Mouse (Mus musculus) MEL (cell line): Measurements from ENCODE around the gene Cct3. TPM values are rescaled to one million over a fixed set of nuclear protein-coding genes. Genes with fewer than 3 reads are reported as not detected.

Source experiments
- DNase-seq: peaks from one replicate; pipeline ENCODE4 v3.0.0; 2011; ENCODE audit warnings: low read depth, low spot score
- H3K27ac ChIP-seq: 2 replicates; pipeline ENCODE4 v1.5.1; 2012; ENCODE audit warnings: low read depth, mild to moderate bottlenecking, control low read depth, low read length, moderate library complexity; ENCODE audit not compliant: control insufficient read depth
- H3K27me3 ChIP-seq, 2 experiments: fragments of 150-350 bp in 1 of 2; sonication (generic) in 1 of 2; 2 replicates each; pipeline ENCODE4 v1.6.1; 2012; ENCODE audit warnings: low read length in 2 of 2, mild to moderate bottlenecking in 2 of 2, improper control_type of control experiment in 1 of 2, moderate library complexity in 1 of 2; ENCODE audit not compliant: insufficient read depth in 2 of 2, control insufficient read depth in 1 of 2
- H3K36me3 ChIP-seq, 2 experiments: 2 replicates each; pipeline ENCODE4 v1.6.1; 2012 to 2014; ENCODE audit warnings: low read length in 2 of 2, improper control_type of control experiment in 1 of 2, inconsistent platforms in 1 of 2, mild to moderate bottlenecking in 1 of 2; ENCODE audit not compliant: insufficient read depth in 2 of 2, control insufficient read depth in 1 of 2
- H3K4me1 ChIP-seq, 2 experiments: fragments of 150-350 bp in 1 of 2; sonication (generic) in 1 of 2; 2 replicates each; pipeline ENCODE4 v1.6.1; 2012; ENCODE audit warnings: low read length in 2 of 2, improper control_type of control experiment in 1 of 2, mild to moderate bottlenecking in 1 of 2; ENCODE audit not compliant: insufficient read depth in 2 of 2, control insufficient read depth in 1 of 2
- H3K4me3 ChIP-seq, 2 experiments: fragments of 150-350 bp in 1 of 2; sonication (generic) in 1 of 2; 2 replicates each; pipeline ENCODE4 v1.5.1; 2012; ENCODE audit warnings: low read depth in 2 of 2, low read length in 2 of 2, mild to moderate bottlenecking in 2 of 2, moderate library complexity in 2 of 2, control low read depth in 1 of 2, improper control_type of control experiment in 1 of 2; ENCODE audit not compliant: control insufficient read depth in 1 of 2, insufficient read depth in 1 of 2
- H3K79me2 ChIP-seq: 2 replicates; pipeline ENCODE4 v1.6.1; 2012; ENCODE audit warnings: mild to moderate bottlenecking, low read length, moderate library complexity; ENCODE audit not compliant: control insufficient read depth, poor library complexity, insufficient read depth
- H3K9ac ChIP-seq: 2 replicates; pipeline ENCODE4 v1.6.1; 2012; ENCODE audit warnings: low read depth, mild to moderate bottlenecking, control low read depth, low read length, moderate library complexity; ENCODE audit not compliant: control insufficient read depth, poor library complexity, severe bottlenecking
- H3K9me3 ChIP-seq: fragments of 150-350 bp; sonication (generic); replicated peaks from 2 replicates; pipeline ENCODE4 v1.6.1; 2012; ENCODE audit warnings: mild to moderate bottlenecking, low read length, improper control_type of control experiment, moderate library complexity; ENCODE audit not compliant: insufficient read depth
- BHLHE40 ChIP-seq: IDR thresholded peaks from 2 replicates; pipeline ENCODE4 v1.6.1; 2012; ENCODE audit warnings: low read depth, mild to moderate bottlenecking, inconsistent platforms, low read length, improper control_type of control experiment, borderline replicate concordance
- CHD1 ChIP-seq: IDR thresholded peaks from 2 replicates; pipeline ENCODE4 v1.6.1; 2012; ENCODE audit warnings: low read depth, mild to moderate bottlenecking, inconsistent platforms, low read length, improper control_type of control experiment
- CTCF ChIP-seq, 3 experiments: IDR thresholded peaks in 2 of 3; conservative IDR thresholded peaks in 1 of 3; 2 replicates each; pipeline ENCODE4 v1.5.1; 2011 to 2012; ENCODE audit warnings: low read length in 3 of 3, low read depth in 2 of 3, mild to moderate bottlenecking in 2 of 3, improper control_type of control experiment in 1 of 3, inconsistent platforms in 1 of 3, mixed read lengths in 1 of 3, moderate library complexity in 1 of 3; ENCODE audit not compliant: control insufficient read depth in 1 of 3, insufficient read depth in 1 of 3, poor library complexity in 1 of 3, severe bottlenecking in 1 of 3
- E2F4 ChIP-seq: IDR thresholded peaks from 2 replicates; pipeline ENCODE4 v1.6.1; 2011; ENCODE audit warnings: low read depth, low read length, improper control_type of control experiment, borderline replicate concordance
- ETS1 ChIP-seq: IDR thresholded peaks from 2 replicates; pipeline ENCODE4 v1.6.1; 2012; ENCODE audit warnings: low read depth, mild to moderate bottlenecking, inconsistent platforms, low read length, improper control_type of control experiment, moderate library complexity
- GABPA ChIP-seq: IDR thresholded peaks from 2 replicates; pipeline ENCODE4 v1.6.1; 2012; ENCODE audit warnings: low read depth, mild to moderate bottlenecking, inconsistent platforms, low read length, improper control_type of control experiment, moderate library complexity
- GATA1 ChIP-seq: IDR thresholded peaks from 2 replicates; pipeline ENCODE4 v1.6.1; 2011; ENCODE audit warnings: low read depth, low read length, improper control_type of control experiment
- HCFC1 ChIP-seq: IDR thresholded peaks from 2 replicates; pipeline ENCODE4 v1.6.1; 2012; ENCODE audit warnings: low read depth, mild to moderate bottlenecking, inconsistent platforms, low read length, improper control_type of control experiment, moderate library complexity
- JUND ChIP-seq: IDR thresholded peaks from 2 replicates; pipeline ENCODE4 v1.6.1; 2011; ENCODE audit warnings: low read depth, mild to moderate bottlenecking, improper control_type of control experiment, low read length
- KAT2A ChIP-seq: conservative IDR thresholded peaks from 2 replicates; pipeline ENCODE4 v1.6.1; 2012; ENCODE audit warnings: low read depth, low read length, improper control_type of control experiment, inconsistent platforms
- MAFK ChIP-seq: IDR thresholded peaks from 2 replicates; pipeline ENCODE4 v1.6.1; 2011; ENCODE audit warnings: low read depth, mild to moderate bottlenecking, low read length, improper control_type of control experiment, borderline replicate concordance
- MAX ChIP-seq: IDR thresholded peaks from 2 replicates; pipeline ENCODE4 v1.6.1; 2011; ENCODE audit warnings: low read length, improper control_type of control experiment
- MAZ ChIP-seq: IDR thresholded peaks from 2 replicates; pipeline ENCODE4 v1.6.1; 2012; ENCODE audit warnings: low read depth, mild to moderate bottlenecking, inconsistent platforms, low read length, improper control_type of control experiment
- MEF2A ChIP-seq: IDR thresholded peaks from 2 replicates; pipeline ENCODE4 v1.6.1; 2014; ENCODE audit warnings: low read depth, mild to moderate bottlenecking, inconsistent platforms, low read length, improper control_type of control experiment; ENCODE audit not compliant: poor library complexity, insufficient replicate concordance, severe bottlenecking; ENCODE audit errors: extremely low read depth
- MXI1 ChIP-seq: IDR thresholded peaks from 2 replicates; pipeline ENCODE4 v1.6.1; 2011; ENCODE audit warnings: mild to moderate bottlenecking, low read depth, low read length, improper control_type of control experiment
- MYB ChIP-seq: IDR thresholded peaks from 2 replicates; pipeline ENCODE4 v1.6.1; 2011; ENCODE audit warnings: mild to moderate bottlenecking, low read depth, low read length, improper control_type of control experiment
- MYC ChIP-seq: IDR thresholded peaks from 2 replicates; pipeline ENCODE4 v1.6.1; 2011; ENCODE audit warnings: low read depth, mild to moderate bottlenecking, low read length, improper control_type of control experiment, moderate library complexity
- NELFE ChIP-seq: IDR thresholded peaks from 2 replicates; pipeline ENCODE4 v1.6.1; 2011; ENCODE audit warnings: low read depth, low read length, improper control_type of control experiment
- NRF1 ChIP-seq: IDR thresholded peaks from 2 replicates; pipeline ENCODE4 v1.6.1; 2014; ENCODE audit warnings: low read depth, mild to moderate bottlenecking, inconsistent platforms, low read length, improper control_type of control experiment, moderate library complexity; ENCODE audit not compliant: poor library complexity, insufficient read depth, severe bottlenecking
- POLR2AphosphoS5 ChIP-seq: IDR thresholded peaks from 2 replicates; pipeline ENCODE4 v1.6.1; 2012; ENCODE audit warnings: low read depth, borderline replicate concordance, mild to moderate bottlenecking, inconsistent platforms, low read length, moderate library complexity, mixed read lengths
- RAD21 ChIP-seq: IDR thresholded peaks from 2 replicates; pipeline ENCODE4 v1.6.1; 2011; ENCODE audit warnings: mild to moderate bottlenecking, low read depth, low read length, improper control_type of control experiment
- SIN3A ChIP-seq: IDR thresholded peaks from 2 replicates; pipeline ENCODE4 v1.6.1; 2012; ENCODE audit warnings: low read length, improper control_type of control experiment, inconsistent platforms
- SMC3 ChIP-seq: IDR thresholded peaks from 2 replicates; pipeline ENCODE4 v1.6.1; 2011; ENCODE audit warnings: low read depth, low read length, improper control_type of control experiment
- TCF12 ChIP-seq: IDR thresholded peaks from 2 replicates; pipeline ENCODE4 v1.6.1; 2014; ENCODE audit warnings: low read depth, mild to moderate bottlenecking, inconsistent platforms, low read length, improper control_type of control experiment, moderate library complexity
- USF2 ChIP-seq, 2 experiments: IDR thresholded peaks; 2 replicates each; pipeline ENCODE4 v1.6.1; 2011 to 2012; ENCODE audit warnings: improper control_type of control experiment in 2 of 2, low read length in 2 of 2, borderline replicate concordance in 1 of 2, inconsistent platforms in 1 of 2, low read depth in 1 of 2, mild to moderate bottlenecking in 1 of 2; ENCODE audit not compliant: insufficient read depth in 1 of 2
- ZC3H11A ChIP-seq: IDR thresholded peaks from 2 replicates; pipeline ENCODE4 v1.6.1; 2012; ENCODE audit warnings: low read depth, mild to moderate bottlenecking, inconsistent platforms, low read length, improper control_type of control experiment
- ZKSCAN1 ChIP-seq: IDR thresholded peaks from 2 replicates; pipeline ENCODE4 v1.6.1; 2012; ENCODE audit warnings: low read depth, mild to moderate bottlenecking, inconsistent platforms, low read length, improper control_type of control experiment, moderate library complexity
- ZMIZ1 ChIP-seq: IDR thresholded peaks from 2 replicates; pipeline ENCODE4 v1.6.1; 2012; ENCODE audit warnings: low read depth, mild to moderate bottlenecking, inconsistent platforms, low read length, improper control_type of control experiment, moderate library complexity
- ZNF384 ChIP-seq: IDR thresholded peaks from 2 replicates; pipeline ENCODE4 v1.6.1; 2012; ENCODE audit warnings: low read depth, mild to moderate bottlenecking, inconsistent platforms, low read length, improper control_type of control experiment
- polyA plus RNA-seq, 2 experiments: library from polyadenylated mRNA; stranded (reverse) in 1 of 2; unstranded in 1 of 2; fragments of >175 nt in 1 of 2; fragments of >200 nt in 1 of 2; gene quantifications; 2 replicates each; pipeline versions ENCODE4 v1.2.1 to v1.2.4; 2012; ENCODE audit warnings: low replicate concordance in 2 of 2, low read depth in 1 of 2; ENCODE audit not compliant: insufficient read length in 2 of 2, insufficient read depth in 1 of 2, missing spikeins in 1 of 2
- total RNA-seq: library from RNA; depleted of rRNA; stranded (reverse); fragments of 300-350 nt; gene quantifications from 2 replicates; pipeline ENCODE4 v1.2.3, GENCODE M21; 2012

Gene Cct3
- total and polyA plus RNA-seq, 3 experiments: 777 to 1,549 (median 1,271) TPM

DNA sequence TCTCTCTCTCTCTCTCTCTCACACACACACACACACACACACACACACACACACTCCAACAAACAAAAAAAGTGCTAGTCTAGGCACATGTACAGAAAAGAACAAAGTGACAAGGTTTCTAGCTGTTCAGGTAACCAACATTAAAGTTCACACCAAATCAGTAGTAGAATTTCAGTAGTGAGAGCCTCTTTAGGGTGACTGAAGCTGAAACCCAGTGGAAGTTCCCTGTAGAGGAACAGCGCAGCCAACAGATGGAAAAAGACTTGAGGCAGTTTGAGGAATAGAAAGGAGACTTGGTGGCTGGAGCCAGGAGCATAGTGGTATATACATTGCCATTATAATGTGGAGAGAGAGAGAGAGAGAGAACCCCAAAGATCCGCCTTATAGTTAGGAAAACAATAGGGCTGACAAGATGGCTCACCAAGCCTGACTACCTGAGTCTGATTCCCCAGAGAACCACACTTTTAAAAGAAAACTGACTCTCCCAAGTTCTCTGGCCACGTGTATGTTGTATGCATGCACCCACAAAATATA lies 38.1 kb downstream of the Cct3 start:
- peak; percentile 71 for DNase-seq
- Histone ChIP-seq H3K4me3 (peak overlapping the region; percentile 63 to 81), H3K79me2 (peaks cover 28% of the 10 kb centered on the region), H3K9ac (peak overlapping the region; percentile 85), H3K27ac (peak overlapping the region; percentile 93), H3K27me3 (no peaks in the 10 kb centered on the region), H3K9me3 (no peaks in the 10 kb centered on the region), H3K36me3 (peaks cover 0 to 26% of the 10 kb centered on the region in 2 experiments; a peak in 2 of 4 replicates), H3K4me1 (peaks cover 3 to 27% of the 10 kb centered on the region in 2 experiments; a peak in 3 of 4 replicates)
- TF ChIP-seq HCFC1 (0 out of 2 replicates have a peak, but pooled peaks have one; percentile 17), E2F4 (no peak), NELFE (no peak; the same call in 1 of the 2 replicates), JUND (0 out of 2 replicates have a peak, but pooled peaks have one; percentile 48), ZMIZ1 (0 out of 2 replicates have a peak, but pooled peaks have one; percentile 7), ZNF384 (no peak), SMC3 (no peak), BHLHE40 (no peak)

DNA sequence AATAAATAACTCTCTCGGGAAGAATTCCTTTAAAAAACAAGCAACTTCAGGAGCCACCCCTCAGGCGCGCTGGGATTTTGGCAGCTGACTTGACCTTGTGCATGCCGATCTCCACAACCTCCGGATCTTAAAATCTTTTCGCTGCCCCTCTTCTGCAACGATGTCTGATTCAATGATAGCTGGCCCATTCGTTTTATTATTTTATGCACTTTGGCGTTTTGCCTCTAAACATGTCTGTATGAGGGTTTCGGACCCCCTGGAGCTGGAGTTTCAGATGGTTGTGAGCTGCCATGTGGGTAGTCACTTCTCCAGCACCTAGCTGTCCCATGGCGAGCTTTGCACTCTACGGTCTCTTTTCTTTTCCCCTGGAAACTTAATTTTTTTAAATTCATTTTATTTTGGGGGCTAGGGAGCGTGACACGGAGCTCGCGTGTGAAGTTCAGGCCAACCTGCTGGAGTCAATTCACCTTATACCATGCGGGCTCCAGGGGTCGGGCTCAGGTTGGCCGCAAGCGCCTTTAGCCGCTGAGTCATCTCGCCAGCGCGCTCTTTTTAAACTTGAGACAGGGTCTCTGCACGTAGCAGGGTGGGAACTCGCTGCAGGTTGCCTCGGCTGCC lies 38.6 kb downstream of the Cct3 start:
- peak overlapping the region; percentile 85 for H3K9ac ChIP-seq
- H3K4me1 ChIP-seq: peaks cover 3 to 27% of the 10 kb centered on the region in 2 experiments; a peak in 3 of 4 replicates
- peak overlapping the region; percentile 93 for H3K27ac ChIP-seq
- H3K79me2 ChIP-seq: peaks cover 29% of the 10 kb centered on the region
- H3K9me3 ChIP-seq: no peaks in the 10 kb centered on the region
- H3K4me3 ChIP-seq: peak overlapping the region; percentile 63 to 81
- H3K27me3 ChIP-seq: no peaks in the 10 kb centered on the region
- H3K36me3 ChIP-seq: peaks cover 0 to 26% of the 10 kb centered on the region in 2 experiments; a peak in 2 of 4 replicates
- no peak for DNase-seq
- TF ChIP-seq ZC3H11A (no peak), MAZ (no peak), GATA1 (0 out of 2 replicates have a peak, but pooled peaks have one; percentile 3), MYC (peak; percentile 96), MYB (peak; percentile 33; the same call in 1 of the 2 replicates), NRF1 (no peak), ZKSCAN1 (no peak), KAT2A (no peak), MAX (peak; percentile 84), USF2 (IDR thresholded peaks at IDR 0.05; ENCODE audit: borderline replicate concordance in 1 of 2, insufficient read depth in 1 of 2, low read depth in 1 of 2, low read length in 2 of 2) (no peak), MXI1 (peak; percentile 98), CHD1 (peak; percentile 92; the same call in 1 of the 2 replicates), MAFK (no peak; the same call in 1 of the 2 replicates), RAD21 (no peak), POLR2AphosphoS5 (no peak), MEF2A (no peak), TCF12 (no peak), NELFE (no peak), JUND (0 out of 2 replicates have a peak, but pooled peaks have one; percentile 46), SMC3 (peak; percentile 17; the same call in 1 of the 2 replicates), CTCF (IDR thresholded peaks at IDR 0.05 in 2 of 3, conservative IDR thresholded peaks at IDR 0.05 in 1 of 3; ENCODE audit: control insufficient read depth in 1 of 3, insufficient read depth in 1 of 3, low read depth in 2 of 3, low read length in 3 of 3, poor library complexity in 1 of 3, severe bottlenecking in 1 of 3) (no peak), SIN3A (no peak), ETS1 (no peak), GABPA (no peak)
